Mouse (Mus musculus) 3134 (cell line): ENCODE measurements around the gene Tspan14.

Experiments
- DNase-seq: peaks from one replicate; pipeline ENCODE4 v3.0.0-alpha.2; 2011; ENCODE audit warnings: low spot score; ENCODE audit not compliant: insufficient read length; ENCODE audit errors: extremely low read depth

The Tspan14 gene

GRCm38 (mm10) chr14:40955146-40955545 lies 11.5 kb downstream of the Tspan14 start:
- DNase-seq: no peak

- DNase-seq: no peak
These were observed 13.2 kb downstream of the Tspan14 start for GRCm38 (mm10) chr14:40953381-40953780.

GRCm38 (mm10) chr14:40952715-40953114 lies 13.9 kb downstream of the Tspan14 start:
- no peak for DNase-seq

GRCm38 (mm10) chr14:40952301-40952700 lies 14.3 kb downstream of the Tspan14 start:
- DNase-seq: no peak

- peak; percentile 39 for DNase-seq
These were observed 16.6 kb downstream of the Tspan14 start for GRCm38 (mm10) chr14:40949730-40950614.

- DNase-seq: no peak
These were observed 17.6 kb downstream of the Tspan14 start for GRCm38 (mm10) chr14:40949047-40949446.

- peak; percentile 14 for DNase-seq
These were observed 18.1 kb downstream of the Tspan14 start for GRCm38 (mm10) chr14:40948522-40948921.

GRCm38 (mm10) chr14:40947431-40948394 lies 18.9 kb downstream of the Tspan14 start:
- peak; percentile 34 for DNase-seq

GRCm38 (mm10) chr14:40943802-40944201 lies 22.8 kb downstream of the Tspan14 start:
- no peak for DNase-seq

GRCm38 (mm10) chr14:40942429-40942828 lies 24.2 kb downstream of the Tspan14 start:
- DNase-seq: no peak

GRCm38 (mm10) chr14:40938380-40938987 lies 28.1 kb downstream of the Tspan14 start:
- DNase-seq: no peak

- no peak for DNase-seq
These were observed 29.6 kb downstream of the Tspan14 start for GRCm38 (mm10) chr14:40937052-40937451.

GRCm38 (mm10) chr14:40935481-40935880 lies 31.1 kb downstream of the Tspan14 start:
- no peak for DNase-seq

GRCm38 (mm10) chr14:40935054-40935453 lies 31.6 kb downstream of the Tspan14 start:
- no peak for DNase-seq

GRCm38 (mm10) chr14:40933328-40933727 lies 33.3 kb downstream of the Tspan14 start:
- DNase-seq: no peak

- DNase-seq: no peak
These were observed 34.4 kb downstream of the Tspan14 start for GRCm38 (mm10) chr14:40932225-40932624.

- no peak for DNase-seq
These were observed 35.3 kb downstream of the Tspan14 start for GRCm38 (mm10) chr14:40931115-40931829.

GRCm38 (mm10) chr14:40929943-40930342 lies 36.7 kb downstream of the Tspan14 start:
- DNase-seq: no peak

GRCm38 (mm10) chr14:40928897-40929296 lies 37.7 kb downstream of the Tspan14 start:
- no peak for DNase-seq

GRCm38 (mm10) chr14:40927041-40927440 lies 39.6 kb downstream of the Tspan14 start:
- no peak for DNase-seq
